Mouse (Mus musculus): ENCODE measurements around the gene Chl1.

DNA sequence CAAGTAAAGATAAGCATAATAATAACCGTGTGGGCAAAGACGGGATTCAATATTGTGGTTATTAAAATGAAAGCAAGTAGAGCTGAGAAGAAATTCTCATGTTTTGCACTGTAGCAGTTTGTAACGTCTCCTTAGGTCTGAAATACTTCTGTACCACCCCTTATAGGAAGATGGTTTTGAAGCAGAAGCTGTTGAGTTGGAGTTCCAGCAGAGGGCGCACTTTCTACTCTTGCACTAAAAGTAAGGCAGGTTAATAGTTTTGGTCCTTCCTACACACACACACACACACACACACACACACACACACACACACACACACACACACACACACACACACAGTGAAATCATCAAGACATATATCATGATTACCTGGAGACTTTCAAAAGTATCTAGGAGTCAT is 235.7 kb downstream of the Chl1 start:
- TF ChIP-seq CTCF (conservative IDR thresholded peaks at IDR 0.05; ENCODE audit: low read length) (peak; percentile 49), POU5F1 (IDR thresholded peaks at IDR 0.05; ENCODE audit: borderline replicate concordance, low read length) (no peak)
